Mouse (Mus musculus): ENCODE data around the gene Tmem232.
"Not testable (repeated sequence)": the region's sequence is repeated elsewhere in the genome, so short reads cannot be mapped to it uniquely, and the experiment has no call there.

DNA sequence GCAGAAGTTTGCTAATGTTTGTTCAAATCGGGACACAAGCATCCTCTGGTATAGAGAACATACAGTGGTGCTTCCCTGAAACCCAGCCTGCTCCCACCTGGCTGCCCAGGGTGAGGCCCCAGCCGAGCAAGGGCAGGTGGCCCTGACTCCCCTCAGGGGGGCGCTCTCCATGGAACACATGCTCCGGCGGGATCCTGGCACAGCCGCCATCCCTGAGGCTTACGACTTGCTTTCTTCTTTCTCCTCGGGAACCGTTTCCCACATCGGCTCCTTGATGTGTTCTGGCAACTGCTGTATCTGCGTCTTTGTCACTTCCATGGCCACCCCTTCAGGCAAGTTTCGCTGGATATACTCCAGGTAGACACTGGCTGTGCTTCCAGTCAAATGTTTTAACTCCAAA, 102.7 kb downstream of the Tmem232 start:
- TF ChIP-seq CTCF, EP300 (IDR thresholded peaks at IDR 0.05): not testable (repeated sequence)

Measured in lung, postnatal 0 days (tissue).